Mouse (Mus musculus) testis, adult 2 months (tissue): Measurements from ENCODE around the gene Rsph6a.

Experiments used
- CTCF ChIP-seq: fragments of 200-500 bp; IDR thresholded peaks from 2 replicates; pipeline ENCODE4 v1.5.1; 2012; ENCODE audit warnings: low read depth, mild to moderate bottlenecking, inconsistent platforms, low read length, moderate library complexity; ENCODE audit not compliant: control insufficient read depth, insufficient read depth, insufficient replicate concordance
- POLR2A ChIP-seq: fragments of 200-500 bp; IDR thresholded peaks from 2 replicates; pipeline ENCODE4 v1.6.1; 2012; ENCODE audit warnings: low read depth, mild to moderate bottlenecking, inconsistent platforms, low read length, moderate library complexity; ENCODE audit not compliant: control insufficient read depth

GRCm38 (mm10) chr7:19094826-19095750, 40.6 kb downstream of the Rsph6a start:
- TF ChIP-seq CTCF (no peak), POLR2A (no peak)
